Mouse (Mus musculus): ENCODE measurements at regions not wholly inside any gene's neighbourhood (a gene's known extent, or its start where the extent isn't known, plus 50 kb on each side); places are given as distances from the start of the nearest gene placed in this dataset.
A peak's percentile ranks its signal among the peaks of the same experiment; 100 is the strongest.

DNA sequence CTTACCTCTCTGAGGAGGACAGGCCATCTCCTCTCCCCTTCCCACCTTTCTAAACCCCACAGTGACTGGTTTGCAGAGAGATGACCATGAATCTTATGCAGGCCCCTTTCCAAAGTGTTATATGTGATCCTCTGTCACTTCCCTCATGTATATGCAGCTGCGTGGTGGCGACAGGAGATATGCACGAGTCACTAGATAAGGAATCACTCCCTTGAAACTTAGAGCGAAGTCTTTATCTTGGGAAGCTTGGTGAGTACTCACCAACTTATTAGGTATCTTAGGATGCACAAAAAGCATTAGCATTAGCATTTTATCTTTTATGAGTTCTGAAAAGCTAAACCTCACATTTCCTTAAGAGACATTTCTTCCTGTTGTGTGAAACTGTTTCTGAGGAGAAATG, 421.9 kb downstream of the Tmem161b start:
- DNase-seq (ENCODE audit: low spot score in 2 of 2): no peak

DNA sequence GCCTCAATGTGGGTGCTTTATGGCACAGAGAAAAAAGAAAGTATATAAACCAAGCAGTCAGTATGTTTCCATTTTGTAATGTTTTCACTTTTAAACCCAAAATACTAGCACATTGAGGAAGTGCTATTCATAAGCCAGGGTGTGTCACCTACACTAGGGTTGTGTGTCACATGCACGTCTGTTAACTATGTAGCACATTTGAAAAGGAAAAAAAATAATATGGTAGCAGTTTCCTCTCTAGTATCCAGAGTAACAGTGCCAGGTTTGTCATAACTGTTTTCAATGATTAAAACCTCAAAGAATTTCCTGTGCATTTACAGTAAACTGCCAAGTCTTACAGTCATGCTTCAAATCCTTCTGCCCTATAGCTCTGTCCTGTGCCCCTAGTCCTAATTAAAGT, 424.8 kb downstream of the Tmem161b start:
- no peak for DNase-seq (ENCODE audit: low spot score in 2 of 2)

GRCm38 (mm10) chr13:84648056-84648455, 426.0 kb downstream of the Tmem161b start:
- DNase-seq (ENCODE audit: low spot score in 2 of 2): no peak

DNA sequence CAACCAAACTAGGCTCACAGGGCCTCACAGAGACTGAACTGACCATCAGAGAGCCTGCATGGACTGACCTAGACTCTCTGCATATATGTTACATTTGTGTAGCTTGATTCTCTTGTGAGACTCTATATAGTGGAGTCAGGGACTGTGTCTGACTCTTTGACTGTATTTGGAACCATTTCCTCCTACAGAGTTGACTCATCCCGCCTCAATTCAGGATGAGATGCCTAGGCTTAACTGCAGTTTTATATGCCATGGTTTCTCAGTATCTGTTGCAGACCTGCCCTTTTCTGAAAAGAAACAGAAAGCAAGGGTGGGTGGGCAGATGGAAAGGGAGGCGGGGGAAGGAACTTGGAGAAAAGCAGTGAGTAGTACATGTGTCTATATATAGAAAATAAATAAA, 441.9 kb downstream of the Tmem161b start:
- no peak for DNase-seq (ENCODE audit: low spot score in 2 of 2)

GRCm38 (mm10) chr13:84680971-84681370, 458.9 kb downstream of the Tmem161b start:
- DNase-seq (ENCODE audit: low spot score in 2 of 2): no peak

GRCm38 (mm10) chr13:84685930-84686329, 463.8 kb downstream of the Tmem161b start:
- DNase-seq (ENCODE audit: low spot score in 2 of 2): no peak

GRCm38 (mm10) chr13:84693462-84693861, 471.4 kb downstream of the Tmem161b start:
- no peak for DNase-seq (ENCODE audit: low spot score in 2 of 2)

GRCm38 (mm10) chr13:84698472-84699080, 476.5 kb downstream of the Tmem161b start:
- no peak for DNase-seq (ENCODE audit: low spot score in 2 of 2)

DNA sequence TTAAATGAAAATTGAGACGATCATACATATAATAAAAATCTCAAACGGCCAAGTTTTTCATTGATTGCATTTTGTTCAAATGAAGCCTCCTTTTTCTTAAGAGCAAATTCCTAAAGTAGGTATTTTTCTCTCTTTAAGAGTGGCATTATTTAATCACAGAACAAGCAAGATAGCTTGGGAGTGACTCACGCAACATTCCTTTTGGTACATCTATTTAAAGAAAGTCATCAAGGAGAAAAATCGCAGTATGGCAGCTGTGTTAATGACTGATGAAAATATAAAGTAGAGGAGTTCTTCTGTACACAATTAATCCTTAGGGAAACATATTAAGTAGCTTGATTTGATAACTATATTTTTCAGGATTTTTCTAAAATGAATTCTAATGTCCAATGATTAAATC, 448.0 kb upstream of the Ccnh start:
- DNase-seq (ENCODE audit: low spot score in 2 of 2): no peak

GRCm38 (mm10) chr13:84748331-84748730, 440.9 kb upstream of the Ccnh start:
- no peak for DNase-seq (ENCODE audit: low spot score in 2 of 2)

DNA sequence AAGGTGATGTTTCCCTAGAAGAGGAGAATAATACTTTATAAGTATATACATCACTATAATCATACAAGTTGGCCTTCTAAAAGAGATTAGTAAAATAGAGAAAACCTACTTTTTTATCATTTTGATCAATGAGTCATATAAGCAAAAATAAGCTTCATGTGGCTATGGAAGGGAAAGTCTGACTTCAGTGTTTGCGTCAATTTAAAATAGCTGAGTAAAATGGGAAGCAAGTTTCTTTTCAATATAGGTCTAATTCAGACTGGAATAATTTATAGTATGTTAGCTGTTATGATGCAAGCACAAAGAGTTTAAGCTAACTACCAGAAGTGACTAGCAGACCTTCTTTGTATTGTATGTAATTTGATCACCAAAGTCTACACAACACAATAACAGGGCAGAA, 440.0 kb upstream of the Ccnh start:
- DNase-seq (ENCODE audit: low spot score in 2 of 2): no peak

DNA sequence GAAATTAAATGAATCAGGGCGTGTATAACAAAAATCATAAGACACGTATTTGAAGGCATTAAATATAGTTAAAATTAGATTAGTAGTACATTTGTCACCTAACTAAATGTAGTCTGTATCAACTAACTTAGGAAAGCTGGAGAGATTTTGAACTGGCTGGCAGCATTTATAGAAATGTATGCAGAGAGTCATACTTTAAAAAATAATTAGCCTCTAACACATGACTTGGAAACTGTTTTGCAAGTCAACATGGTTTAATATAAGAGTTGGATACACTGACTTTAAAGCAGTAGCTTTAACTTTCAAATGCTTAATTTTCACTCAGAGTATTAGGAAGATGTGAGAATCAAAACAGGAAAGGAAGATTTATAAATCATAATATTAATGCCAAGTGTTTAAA, 439.1 kb upstream of the Ccnh start:
- no peak for DNase-seq (ENCODE audit: low spot score in 2 of 2)

DNA sequence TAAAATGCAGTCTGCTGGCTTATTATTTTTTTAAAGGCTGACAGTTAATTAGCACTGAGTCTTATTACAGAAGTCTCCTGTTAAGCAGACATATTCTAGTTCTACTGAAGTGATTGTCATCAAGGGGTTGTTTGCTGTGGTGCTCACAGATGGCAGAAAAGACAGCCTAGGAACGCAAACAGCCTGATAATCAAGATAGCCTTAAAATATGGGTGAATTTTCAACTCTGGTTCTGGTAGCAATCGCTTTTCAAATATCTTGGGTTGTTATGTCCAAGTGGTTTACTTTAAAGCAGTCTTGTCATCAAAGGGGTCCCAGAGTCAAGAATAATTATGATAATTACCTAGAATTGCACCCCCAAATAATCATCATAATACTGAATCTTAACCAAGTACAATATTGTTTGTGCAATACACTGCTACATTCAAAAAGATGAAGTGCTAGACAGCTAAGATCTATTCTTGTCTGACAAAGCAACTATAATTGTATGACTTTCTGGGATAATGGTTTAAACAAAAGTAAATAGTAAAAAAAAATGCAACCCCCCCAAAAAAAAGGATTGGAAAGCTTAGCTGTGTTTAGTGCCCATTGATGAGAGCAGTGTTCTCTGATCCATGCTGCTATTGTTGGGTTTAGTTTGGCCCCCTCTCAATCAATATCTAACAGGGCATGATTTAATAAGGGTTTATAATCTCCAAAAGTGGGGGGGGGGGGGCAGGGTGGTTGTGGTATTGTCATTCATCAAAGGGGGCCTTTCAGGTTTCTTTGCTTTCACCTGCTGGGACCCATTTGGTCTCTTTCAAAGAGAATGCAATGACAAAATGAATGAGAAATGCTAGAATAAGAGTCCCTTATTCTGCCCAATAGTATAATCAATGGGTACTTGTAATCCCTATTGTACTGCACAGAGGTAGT, 437.4 kb upstream of the Ccnh start:
- DNase-seq (ENCODE audit: low spot score in 2 of 2): no peak

- no peak for DNase-seq (ENCODE audit: low spot score in 2 of 2)
These were observed 436.8 kb upstream of the Ccnh start for GRCm38 (mm10) chr13:84752491-84752820.

DNA sequence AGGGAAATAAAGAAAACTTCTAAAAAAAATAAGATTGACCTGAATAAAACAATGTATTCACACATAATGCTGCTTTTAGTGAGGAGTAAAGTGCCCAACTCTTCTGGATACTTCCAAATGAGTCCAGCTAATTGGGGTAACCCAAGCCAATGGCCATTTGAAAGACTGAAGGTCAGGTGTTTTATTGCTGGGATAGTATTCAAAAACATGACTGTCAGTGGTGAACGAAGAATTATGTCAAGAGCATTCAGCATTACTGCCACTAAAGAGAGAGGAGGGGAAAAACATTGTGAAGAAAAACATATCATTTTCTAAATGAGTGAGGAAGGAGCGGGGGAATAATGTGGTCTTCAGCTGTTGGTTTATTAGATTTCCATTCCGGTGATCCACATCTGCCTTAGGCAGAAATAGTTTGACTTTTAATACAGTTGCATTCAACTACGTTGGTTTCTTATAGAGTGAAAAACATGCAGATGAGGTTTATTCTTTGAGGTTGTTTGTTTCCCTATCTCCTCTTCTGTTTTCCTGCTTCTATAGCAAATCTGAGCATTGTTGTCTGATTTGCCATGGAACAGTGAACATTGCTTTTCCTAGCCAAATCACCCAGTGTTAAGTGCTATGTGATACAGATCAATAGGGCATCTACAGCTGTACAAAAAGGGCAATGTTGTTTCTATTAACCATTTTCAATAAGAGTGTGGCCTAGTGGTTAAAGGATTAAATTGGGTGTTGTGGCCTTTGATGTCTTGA, 435.3 kb upstream of the Ccnh start:
- DNase-seq (ENCODE audit: low spot score in 2 of 2): no peak

DNA sequence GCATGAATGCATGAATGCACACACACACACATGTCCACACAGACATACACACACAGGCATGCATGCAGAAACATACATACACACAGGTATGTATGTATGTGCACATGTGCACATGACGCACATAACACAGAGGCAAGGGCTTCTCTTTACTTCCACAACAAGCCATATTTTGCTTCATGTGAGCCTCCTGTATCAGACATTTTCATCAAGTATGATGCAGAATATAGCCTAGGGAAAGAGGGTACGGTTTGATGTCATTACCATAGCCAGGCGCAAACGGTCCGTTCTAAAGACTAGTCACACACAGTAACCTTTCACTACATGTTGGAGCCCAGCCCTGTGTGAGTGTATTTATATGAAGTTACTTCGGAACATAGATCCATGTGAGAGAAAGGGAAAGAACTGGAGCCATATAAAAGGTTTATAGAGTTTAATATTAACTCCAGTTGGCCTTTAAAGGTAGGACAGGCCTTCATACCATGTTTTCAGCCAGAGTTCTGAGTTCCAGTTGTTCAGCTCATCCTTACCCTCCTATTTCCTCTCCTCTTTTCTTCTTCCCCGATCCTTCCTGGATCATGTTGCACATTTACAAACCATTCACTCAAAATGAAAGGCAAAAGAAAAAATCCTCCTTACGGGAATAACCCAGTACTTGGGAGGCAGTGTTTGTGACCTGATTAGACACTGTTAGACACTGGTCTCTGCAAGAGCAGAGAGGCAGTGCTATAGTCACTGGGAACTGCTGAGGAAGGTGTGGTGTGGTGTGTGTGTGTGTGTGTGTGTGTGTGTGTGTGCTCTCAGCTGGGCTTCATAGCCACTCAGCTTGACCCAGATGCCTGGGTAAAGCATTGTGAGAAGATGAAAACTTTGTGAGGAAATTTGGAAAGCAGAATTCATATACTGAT, 434.1 kb upstream of the Ccnh start:
- no peak for DNase-seq (ENCODE audit: low spot score in 2 of 2)

- no peak for DNase-seq (ENCODE audit: low spot score in 2 of 2)
These were observed 432.3 kb upstream of the Ccnh start for GRCm38 (mm10) chr13:84756796-84757335.

- DNase-seq (ENCODE audit: low spot score in 2 of 2): no peak
These were observed 431.2 kb upstream of the Ccnh start for GRCm38 (mm10) chr13:84757896-84758567.

GRCm38 (mm10) chr13:84758568-84758900, 430.7 kb upstream of the Ccnh start:
- DNase-seq (ENCODE audit: low spot score in 2 of 2): peak; percentile 86 to 87

GRCm38 (mm10) chr13:84759061-84759460, 430.1 kb upstream of the Ccnh start:
- DNase-seq (ENCODE audit: low spot score in 2 of 2): no peak

DNA sequence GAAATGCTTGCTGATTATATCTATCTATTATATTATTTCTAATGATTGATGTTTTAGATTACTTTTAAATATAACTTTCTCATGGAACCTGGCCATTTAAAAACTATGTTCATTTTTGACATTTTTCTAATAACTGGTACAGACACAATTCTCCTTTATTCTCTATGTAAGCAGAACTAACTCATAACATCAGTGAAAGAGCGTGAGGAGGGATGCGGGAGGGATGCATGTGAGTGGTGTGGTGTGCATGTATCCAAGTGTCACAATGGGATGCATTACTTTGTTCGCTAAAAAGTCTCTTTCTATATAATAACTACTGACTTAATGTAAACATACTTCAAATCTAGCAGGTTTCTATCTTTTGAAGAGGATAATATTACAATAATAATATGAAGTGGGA, 428.7 kb upstream of the Ccnh start:
- DNase-seq (ENCODE audit: low spot score in 2 of 2): no peak

Data from frontal cortex, postnatal 14 days (tissue).